Mouse (Mus musculus): ENCODE measurements around the gene Cacna1e. TPM values are rescaled to one million over a fixed set of nuclear protein-coding genes. Genes with fewer than 3 reads are reported as not detected.

Gene Cacna1e
- polyA plus RNA-seq, 1 experiment, result 28.8 TPM

DNA sequence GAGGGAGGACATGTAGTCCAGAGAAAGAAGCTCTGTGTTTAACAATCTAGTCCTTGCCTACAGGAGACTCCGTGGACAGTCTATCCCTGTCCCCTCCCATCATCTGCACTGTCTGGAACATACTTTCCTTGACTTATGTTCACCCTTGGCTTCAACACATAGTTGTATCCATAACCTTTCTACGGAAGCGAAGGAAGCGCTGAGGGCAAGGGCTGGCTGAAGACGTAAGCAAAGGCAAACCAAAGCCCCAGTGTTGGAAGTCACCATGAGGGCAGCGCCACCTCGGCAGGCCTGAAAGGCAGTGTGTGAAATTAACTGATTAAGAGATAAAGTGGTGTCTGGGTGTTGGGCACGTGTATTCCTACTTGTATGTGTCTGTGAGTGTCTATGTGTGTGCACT is 156.6 kb downstream of the Cacna1e start:
- TF ChIP-seq CTCF (IDR thresholded peaks at IDR 0.05; ENCODE audit: borderline replicate concordance, extremely low read depth, insufficient read depth, insufficient read length), result no peak
- TF ChIP-seq POLR2A (IDR thresholded peaks at IDR 0.05; ENCODE audit: borderline replicate concordance, extremely low read depth, insufficient read depth, insufficient read length, poor library complexity, severe bottlenecking), result no peak
- no peak for DNase-seq (ENCODE audit: low read depth)

DNA sequence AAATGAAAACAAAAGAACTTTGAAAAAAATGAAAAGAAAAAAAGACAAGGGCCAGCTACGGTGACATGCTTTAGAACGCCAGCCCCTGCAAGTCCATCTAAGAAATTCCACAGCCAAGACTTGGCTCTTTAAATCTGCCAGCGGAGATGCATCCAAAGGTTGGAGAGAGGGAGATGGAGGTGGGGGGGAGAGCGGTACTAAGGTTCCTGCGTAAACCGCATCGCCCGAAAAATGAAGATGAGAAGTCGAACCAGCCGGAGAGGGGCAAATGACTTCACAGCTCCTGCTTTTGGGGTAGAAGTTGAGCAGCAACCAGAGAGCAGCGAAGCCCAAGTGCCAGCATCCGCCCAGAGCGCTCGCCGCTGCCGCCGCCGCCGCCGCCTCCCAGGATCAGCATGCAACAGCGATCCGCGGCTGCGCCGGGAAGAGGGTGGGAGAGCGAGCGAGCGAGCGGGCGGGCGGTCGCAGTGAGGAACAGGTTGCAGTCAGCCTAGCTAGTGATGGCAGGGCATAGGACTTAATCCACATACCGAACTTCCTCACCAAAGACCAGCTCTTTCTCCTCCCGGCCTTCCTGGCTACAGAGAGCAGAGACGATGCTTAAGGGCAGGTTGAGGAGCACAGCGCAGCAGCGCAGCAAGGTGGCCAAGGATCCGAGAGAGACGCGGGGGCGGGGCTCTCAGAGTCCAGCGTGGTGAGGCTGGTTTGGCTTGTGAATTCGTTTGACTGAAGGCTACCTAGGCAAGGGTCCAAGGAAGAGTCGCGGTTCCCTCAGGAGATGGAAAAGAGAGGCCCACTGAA is 157.7 kb downstream of the Cacna1e start:
- TF ChIP-seq POLR2A (IDR thresholded peaks at IDR 0.05; ENCODE audit: borderline replicate concordance, extremely low read depth, insufficient read depth, insufficient read length, poor library complexity, severe bottlenecking) (no peak), CTCF (IDR thresholded peaks at IDR 0.05; ENCODE audit: borderline replicate concordance, extremely low read depth, insufficient read depth, insufficient read length) (no peak)
- DNase-seq (ENCODE audit: low read depth), result peak; percentile 86

DNA sequence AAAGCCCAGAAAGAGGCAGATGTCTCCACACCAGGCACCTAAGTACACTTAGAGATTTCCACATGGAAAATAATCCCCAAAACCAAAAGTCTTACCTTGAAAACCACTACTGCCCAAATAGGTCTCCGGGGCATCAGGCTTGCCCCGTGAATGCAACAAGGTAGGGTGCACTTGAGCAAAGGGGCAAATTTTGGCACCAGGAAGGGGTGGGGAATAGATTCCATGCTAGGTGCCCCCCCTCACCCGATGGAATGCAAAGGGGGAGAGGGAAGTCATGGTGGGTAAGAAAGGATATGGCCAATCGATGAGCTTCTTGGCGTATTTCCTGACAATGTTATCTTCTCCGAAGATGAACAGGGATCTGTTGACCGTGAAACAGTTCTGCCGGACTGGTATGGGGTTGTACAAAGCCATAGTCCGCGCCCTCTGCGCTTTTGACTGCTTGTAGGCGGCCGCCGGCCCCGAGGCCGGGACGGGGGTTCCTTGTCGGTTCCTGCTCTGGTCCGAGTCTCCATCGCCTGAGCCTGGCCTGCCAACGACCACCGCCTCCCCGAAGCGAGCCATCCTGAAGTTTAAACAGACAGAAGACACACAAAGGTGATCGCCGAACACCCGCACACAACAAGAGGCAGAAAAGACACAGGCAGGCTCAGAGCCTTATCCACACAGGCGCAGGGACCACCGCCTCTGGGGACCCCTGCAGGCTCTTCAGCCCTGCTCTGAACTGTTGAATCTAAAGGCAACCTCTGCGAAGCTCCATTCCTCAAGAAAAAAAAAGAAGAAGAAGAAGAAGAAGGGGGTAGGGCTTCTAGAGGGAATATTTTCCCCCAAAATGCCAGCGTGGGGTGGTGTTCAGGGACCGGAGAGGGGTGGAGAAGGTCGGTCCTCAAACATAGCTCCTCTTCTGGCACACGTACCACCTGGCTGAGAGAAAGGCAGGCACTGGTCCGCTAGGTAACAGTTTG is 158.7 kb downstream of the Cacna1e start:
- DNase-seq (ENCODE audit: low read depth), result peak; percentile 60
- TF ChIP-seq POLR2A (IDR thresholded peaks at IDR 0.05; ENCODE audit: borderline replicate concordance, extremely low read depth, insufficient read depth, insufficient read length, poor library complexity, severe bottlenecking), result no peak
- TF ChIP-seq CTCF (IDR thresholded peaks at IDR 0.05; ENCODE audit: borderline replicate concordance, extremely low read depth, insufficient read depth, insufficient read length), result no peak

DNA sequence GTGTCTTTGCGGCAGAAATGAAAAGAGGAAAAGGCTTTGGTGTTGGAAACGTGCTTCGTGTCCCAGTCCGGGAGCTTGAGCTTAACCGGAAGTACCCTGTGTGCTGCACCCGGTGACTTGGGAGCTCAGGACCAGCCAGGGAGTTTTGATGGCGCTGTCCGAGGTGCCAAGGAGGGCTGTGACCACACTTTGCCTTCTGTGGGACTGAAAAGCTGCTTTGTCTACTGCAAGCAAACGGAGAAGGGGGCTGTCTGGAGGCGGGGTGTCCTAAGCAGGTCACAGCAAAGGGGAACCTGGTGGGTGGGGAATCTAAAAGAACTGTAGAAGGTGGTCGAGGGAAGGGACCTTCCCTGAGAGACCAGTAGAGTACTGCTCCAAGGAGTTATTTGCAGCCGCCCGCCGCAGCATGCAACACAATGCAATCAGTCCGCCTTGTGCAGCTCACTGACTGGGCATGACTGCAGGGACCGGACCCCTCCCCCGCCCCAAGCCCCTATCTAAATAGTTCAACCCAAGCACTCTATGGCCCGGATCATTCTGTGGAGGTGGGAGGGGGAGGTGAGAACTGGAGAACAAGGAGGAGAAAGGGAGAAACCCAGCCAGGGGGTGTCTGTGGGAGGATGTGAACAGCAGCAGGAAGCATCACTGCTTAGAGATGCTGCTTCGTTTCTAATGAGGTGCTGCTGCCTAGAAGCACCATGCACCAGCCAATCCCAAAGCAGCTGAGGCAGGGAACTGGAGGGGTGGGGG is 160.6 kb downstream of the Cacna1e start:
- peak; percentile 69 for DNase-seq (ENCODE audit: low read depth)
- TF ChIP-seq CTCF (IDR thresholded peaks at IDR 0.05; ENCODE audit: borderline replicate concordance, extremely low read depth, insufficient read depth, insufficient read length) (no peak), POLR2A (IDR thresholded peaks at IDR 0.05; ENCODE audit: borderline replicate concordance, extremely low read depth, insufficient read depth, insufficient read length, poor library complexity, severe bottlenecking) (no peak)

GRCm38 (mm10) chr1:154723078-154723477 is 161.2 kb downstream of the Cacna1e start:
- TF ChIP-seq CTCF (IDR thresholded peaks at IDR 0.05; ENCODE audit: borderline replicate concordance, extremely low read depth, insufficient read depth, insufficient read length), result no peak
- no peak for TF ChIP-seq POLR2A (IDR thresholded peaks at IDR 0.05; ENCODE audit: borderline replicate concordance, extremely low read depth, insufficient read depth, insufficient read length, poor library complexity, severe bottlenecking)
- DNase-seq (ENCODE audit: low read depth), result peak; percentile 66

DNA sequence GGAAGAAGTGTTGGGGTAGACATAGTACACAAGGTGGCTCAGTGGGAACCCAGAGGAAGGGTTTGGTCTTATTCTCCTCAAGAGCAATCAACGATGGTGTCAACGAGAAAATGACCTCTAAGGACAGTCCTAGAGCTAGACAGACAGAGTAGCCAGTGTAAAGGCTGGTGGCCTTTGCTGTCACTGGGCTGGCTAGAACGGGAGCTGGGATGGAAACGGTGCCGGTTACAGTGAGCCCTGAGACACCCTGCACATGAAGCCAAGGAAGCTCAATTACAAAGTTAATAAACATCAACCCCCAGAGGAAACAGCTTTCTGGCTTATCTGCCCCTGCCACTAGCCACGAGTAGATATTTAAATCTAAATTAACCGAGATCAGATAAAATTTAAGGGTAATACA is 168.7 kb downstream of the Cacna1e start:
- DNase-seq (ENCODE audit: low read depth), result no peak
- TF ChIP-seq POLR2A (IDR thresholded peaks at IDR 0.05; ENCODE audit: borderline replicate concordance, extremely low read depth, insufficient read depth, insufficient read length, poor library complexity, severe bottlenecking) (no peak), CTCF (IDR thresholded peaks at IDR 0.05; ENCODE audit: borderline replicate concordance, extremely low read depth, insufficient read depth, insufficient read length) (no peak)

GRCm38 (mm10) chr1:154712747-154713146 is 171.6 kb downstream of the Cacna1e start:
- no peak for DNase-seq (ENCODE audit: low read depth)
- no peak for TF ChIP-seq CTCF (IDR thresholded peaks at IDR 0.05; ENCODE audit: borderline replicate concordance, extremely low read depth, insufficient read depth, insufficient read length)
- TF ChIP-seq POLR2A (IDR thresholded peaks at IDR 0.05; ENCODE audit: borderline replicate concordance, extremely low read depth, insufficient read depth, insufficient read length, poor library complexity, severe bottlenecking), result no peak

GRCm38 (mm10) chr1:154707584-154708290 is 176.6 kb downstream of the Cacna1e start:
- no peak for DNase-seq (ENCODE audit: low read depth)
- TF ChIP-seq CTCF (IDR thresholded peaks at IDR 0.05; ENCODE audit: borderline replicate concordance, extremely low read depth, insufficient read depth, insufficient read length) (no peak), POLR2A (IDR thresholded peaks at IDR 0.05; ENCODE audit: borderline replicate concordance, extremely low read depth, insufficient read depth, insufficient read length, poor library complexity, severe bottlenecking) (no peak)

GRCm38 (mm10) chr1:154706974-154707373 is 177.3 kb downstream of the Cacna1e start:
- TF ChIP-seq POLR2A (IDR thresholded peaks at IDR 0.05; ENCODE audit: borderline replicate concordance, extremely low read depth, insufficient read depth, insufficient read length, poor library complexity, severe bottlenecking) (no peak), CTCF (IDR thresholded peaks at IDR 0.05; ENCODE audit: borderline replicate concordance, extremely low read depth, insufficient read depth, insufficient read length) (no peak)
- DNase-seq (ENCODE audit: low read depth), result no peak

- TF ChIP-seq CTCF (IDR thresholded peaks at IDR 0.05; ENCODE audit: borderline replicate concordance, extremely low read depth, insufficient read depth, insufficient read length) (no peak), POLR2A (IDR thresholded peaks at IDR 0.05; ENCODE audit: borderline replicate concordance, extremely low read depth, insufficient read depth, insufficient read length, poor library complexity, severe bottlenecking) (no peak)
- DNase-seq (ENCODE audit: low read depth), result no peak
Measured at GRCm38 (mm10) chr1:154705882-154706565, 178.3 kb downstream of the Cacna1e start.

Data from brain, embryonic 14.5 days (tissue).